12 mouse cellular contexts compared by ENCODE assay signal in genomic region chr3:27696449-27696797, GRCm38 (mm10).
"Had no signal": no experiment of that assay in that cellular context is flagged by ENCODE, and none has a peak within 500 bp of the region (broad histone marks: within the 10 kb centered on the region; RNA-seq: fewer than 3 reads in every experiment).

No protein-coding gene starts in this region.

- H3K9me3 ChIP-seq: limb, embryonic 15.5 days; liver, embryonic 12.5 days had no signal

- H3K36me3 ChIP-seq: liver, embryonic 12.5 days had no signal

- H3K9ac ChIP-seq: limb, embryonic 15.5 days; liver, embryonic 12.5 days; lung, embryonic 14.5 days had no signal

- DNase-seq: kidney, adult 18-20 months; lung, embryonic 14.5 days; lung, postnatal 10 days; right cerebral cortex, postnatal 4 days; spleen, adult 18-20 months; thymus, adult 2 months; thymus, postnatal 25 days had no signal

- ATAC-seq: liver, embryonic 12.5 days; midbrain, embryonic 16.5 days had no signal

- H3K27me3 ChIP-seq: limb, embryonic 15.5 days; liver, embryonic 12.5 days had no signal

- H3K4me3 ChIP-seq: left cerebral cortex, adult 2 months; limb, embryonic 15.5 days; liver, embryonic 12.5 days had no signal

- H3K4me2 ChIP-seq: limb, embryonic 15.5 days; liver, embryonic 12.5 days; lung, embryonic 14.5 days; midbrain, embryonic 11.5 days had no signal

- H3K27ac ChIP-seq: left cerebral cortex, adult 2 months; limb, embryonic 15.5 days; liver, embryonic 12.5 days had no signal
